Mouse (Mus musculus) heart, postnatal 0 days (tissue): ENCODE data around the gene Gm37240. TPM values are rescaled to one million over a fixed set of nuclear protein-coding genes. Genes with fewer than 3 reads are reported as not detected.
"Not testable (repeated sequence)": the region's sequence is repeated elsewhere in the genome, so short reads cannot be mapped to it uniquely, and the experiment has no call there.

Source experiments
- ATAC-seq: fragments of 200-750 bp; cut with Nextera tagmentation; 2 replicates; pipeline ENCODE4 v1.8.0; 2017; ENCODE audit warnings: low read depth, moderate number of reproducible peaks, moderate library complexity; ENCODE audit not compliant: insufficient read depth
- DNase-seq: peaks from one replicate; pipeline ENCODE4 v3.0.0-alpha.2; 2016; ENCODE audit warnings: low spot score
- H3K27ac ChIP-seq: fragments of 300-500 bp; sonication (generic); 2 replicates; pipeline ENCODE4 v1.5.1; 2014; ENCODE audit warnings: low read depth, mild to moderate bottlenecking
- H3K27me3 ChIP-seq: fragments of 300-500 bp; sonication (generic); 2 replicates; pipeline ENCODE4 v1.6.1; 2014; ENCODE audit warnings: low read length, mixed read lengths; ENCODE audit not compliant: control insufficient read depth, insufficient read depth
- H3K36me3 ChIP-seq: fragments of 300-500 bp; sonication (generic); replicated peaks from 2 replicates; pipeline ENCODE4 v1.6.1; 2014; ENCODE audit warnings: low read length, mixed read lengths; ENCODE audit not compliant: control insufficient read depth, insufficient read depth
- H3K4me1 ChIP-seq: fragments of 300-500 bp; sonication (generic); 2 replicates; pipeline ENCODE4 v1.6.1; 2014; ENCODE audit warnings: antibody characterized with exemption; ENCODE audit not compliant: control insufficient read depth, insufficient read depth
- H3K4me2 ChIP-seq: fragments of 300-500 bp; sonication (generic); 2 replicates; pipeline ENCODE4 v1.6.1; 2014; ENCODE audit warnings: low read depth, mild to moderate bottlenecking, low read length, moderate library complexity
- H3K4me3 ChIP-seq: fragments of 300-500 bp; sonication (generic); 2 replicates; pipeline ENCODE4 v1.5.1; 2014; ENCODE audit warnings: low read depth, low read length
- H3K9ac ChIP-seq: fragments of 300-500 bp; sonication (generic); replicated peaks from 2 replicates; pipeline ENCODE4 v1.6.1; 2014; ENCODE audit warnings: low read depth, low read length, mixed read lengths
- H3K9me3 ChIP-seq: fragments of 300-500 bp; sonication (generic); replicated peaks from 2 replicates; pipeline ENCODE4 v1.6.1; 2016; ENCODE audit warnings: low read length; ENCODE audit not compliant: control insufficient read depth
- CTCF ChIP-seq: IDR thresholded peaks from 2 replicates; pipeline ENCODE4 v1.5.1; 2016; ENCODE audit warnings: antibody characterized with exemption, control low read depth, low read depth
- EP300 ChIP-seq: IDR thresholded peaks from 2 replicates; pipeline ENCODE4 v1.6.1; 2016; ENCODE audit warnings: antibody characterized with exemption, low read depth
- WGBS: fragments of 180-500 bp; shearing (Covaris S2); extraction: QIAGEN DNeasy Blood & Tissue Kit; methylation state at CpG from one replicate; pipeline ENCODE4 v1.1.7; 2014; 5-methylcytosine and 5-hydroxymethylcytosine counted together
- polyA plus RNA-seq: library from polyadenylated mRNA; unstranded; fragments of >200 nt; fragmentation: Nextera tagmentation; extraction: Ambion mirVana; gene quantifications from 2 replicates; pipeline ENCODE4 v1.2.1, GENCODE M21; 2015
- total RNA-seq: library from RNA; depleted of rRNA; stranded (reverse); fragments of >200 nt; gene quantifications from 2 replicates; pipeline ENCODE4 v1.2.3, GENCODE M21; 2014; ENCODE audit warnings: low replicate concordance

The Gm37240 gene
- total and polyA plus RNA-seq, 2 experiments from 2014 or later, result 21.7 to 72.1 TPM

DNA sequence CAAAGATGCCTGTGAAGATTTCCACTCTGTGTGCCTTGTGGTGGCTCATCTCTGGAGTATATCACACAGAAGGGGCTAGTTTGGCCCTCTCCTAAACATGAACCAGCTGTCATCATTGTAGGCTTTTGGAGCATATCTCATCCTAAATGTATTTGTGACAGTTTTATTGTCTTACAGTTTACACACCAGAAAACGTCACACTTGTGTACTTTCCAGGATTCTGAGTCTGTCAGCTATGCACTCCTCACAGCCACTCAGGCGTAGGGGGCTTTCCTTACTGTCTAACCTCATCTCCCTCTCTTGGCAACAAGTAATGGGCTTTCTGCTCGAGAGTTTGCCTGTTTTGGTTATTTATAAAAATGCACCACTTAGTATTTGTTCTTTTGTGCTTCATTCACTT lies 1021.6 kb downstream of the Gm37240 start:
- Histone ChIP-seq H3K4me3 (no peak overlapping the region), H3K9me3 (no peaks in the 10 kb centered on the region), H3K36me3 (peaks cover 4% of the 10 kb centered on the region; the same call in 1 of the 2 replicates), H3K4me2 (no peak overlapping the region), H3K27me3 (no peaks in the 10 kb centered on the region), H3K27ac (no peak overlapping the region), H3K9ac (no peak overlapping the region), H3K4me1 (peaks cover 6% of the 10 kb centered on the region; the same call in 1 of the 2 replicates)
- DNase-seq (no peak), ATAC-seq (no peak)
- TF ChIP-seq EP300, result no peak
- TF ChIP-seq CTCF, result no peak
- 70% methylated on average over 3 of the region's 3 CpGs for WGBS

DNA sequence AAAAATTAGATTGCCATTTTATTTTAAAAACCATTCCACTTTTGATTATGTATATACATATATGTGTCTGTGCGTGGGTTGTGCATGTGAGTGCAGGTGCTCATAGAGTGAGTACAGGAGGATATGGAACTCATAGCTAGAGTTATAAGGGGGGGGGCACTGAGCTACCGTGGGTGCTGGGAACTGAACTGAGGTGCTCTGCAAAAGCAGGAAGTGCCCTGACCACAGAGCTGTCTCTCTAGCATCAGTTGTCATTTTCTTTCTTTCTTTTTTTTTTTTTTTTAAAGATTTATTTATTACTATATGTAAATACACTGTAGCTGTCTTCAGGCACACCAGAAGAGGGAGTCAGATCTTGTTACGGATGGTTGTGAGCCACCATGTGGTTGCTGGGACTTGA lies 1025.5 kb downstream of the Gm37240 start:
- H3K27me3 ChIP-seq, H3K9me3 ChIP-seq, H3K4me3 ChIP-seq, H3K4me1 ChIP-seq, H3K4me2 ChIP-seq, H3K27ac ChIP-seq, H3K36me3 ChIP-seq, ATAC-seq, DNase-seq, H3K9ac ChIP-seq: not testable (repeated sequence)
- WGBS, result 92% methylated on average over 3 of the region's 3 CpGs

DNA sequence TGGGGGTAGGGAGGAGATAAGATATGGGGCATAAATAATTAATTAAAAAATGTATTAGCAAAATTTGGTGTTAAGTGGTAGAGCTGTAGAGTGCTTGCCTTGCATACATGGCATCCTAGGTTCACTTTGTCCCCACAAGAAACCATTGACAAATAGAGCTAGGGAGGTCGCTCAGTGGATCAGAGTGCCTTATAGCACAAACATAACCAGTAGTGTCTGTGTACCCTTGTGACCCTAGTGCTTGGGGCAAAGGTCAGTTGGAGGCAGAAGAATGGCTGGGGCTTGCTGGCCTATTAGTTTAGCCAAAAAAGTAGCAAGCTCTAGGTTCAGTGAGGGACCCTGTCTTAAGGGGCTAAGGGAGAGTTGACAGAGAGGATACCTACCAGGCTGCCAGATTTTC lies 1026.6 kb downstream of the Gm37240 start:
- no peak overlapping the region for H3K4me3 ChIP-seq
- no peak overlapping the region for H3K9ac ChIP-seq
- WGBS, result 92% methylated on average over 1 of the region's 1 CpGs
- no peak for DNase-seq
- no peaks in the 10 kb centered on the region for H3K27me3 ChIP-seq
- no peak overlapping the region for H3K27ac ChIP-seq
- no peak for TF ChIP-seq CTCF
- no peak for TF ChIP-seq EP300
- no peak for ATAC-seq
- H3K4me2 ChIP-seq, result no peak overlapping the region
- no peaks in the 10 kb centered on the region for H3K4me1 ChIP-seq
- H3K9me3 ChIP-seq, result no peaks in the 10 kb centered on the region
- H3K36me3 ChIP-seq, result peaks cover 4% of the 10 kb centered on the region; the same call in 1 of the 2 replicates

DNA sequence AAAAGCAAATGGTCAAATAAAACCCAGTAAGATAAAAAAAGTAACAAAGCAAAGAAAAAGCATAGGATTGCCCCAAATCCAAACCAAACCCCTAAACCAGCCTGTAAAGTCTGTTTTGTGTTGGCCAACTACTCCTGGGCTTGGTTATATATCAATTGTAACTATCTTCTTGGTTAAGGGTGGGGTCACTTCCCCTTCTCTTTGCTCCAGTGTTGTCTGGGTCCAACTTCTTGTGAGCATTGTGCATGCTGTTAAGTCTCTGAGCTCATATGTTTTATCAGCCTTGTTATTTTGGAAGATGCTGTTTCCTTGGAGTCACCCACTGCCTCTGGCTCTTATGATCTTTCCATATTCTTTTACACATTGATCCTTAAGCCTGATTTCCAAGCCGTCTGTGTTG lies 1032.9 kb downstream of the Gm37240 start:
- Histone ChIP-seq H3K4me3 (no peak overlapping the region), H3K27me3 (no peaks in the 10 kb centered on the region)

DNA sequence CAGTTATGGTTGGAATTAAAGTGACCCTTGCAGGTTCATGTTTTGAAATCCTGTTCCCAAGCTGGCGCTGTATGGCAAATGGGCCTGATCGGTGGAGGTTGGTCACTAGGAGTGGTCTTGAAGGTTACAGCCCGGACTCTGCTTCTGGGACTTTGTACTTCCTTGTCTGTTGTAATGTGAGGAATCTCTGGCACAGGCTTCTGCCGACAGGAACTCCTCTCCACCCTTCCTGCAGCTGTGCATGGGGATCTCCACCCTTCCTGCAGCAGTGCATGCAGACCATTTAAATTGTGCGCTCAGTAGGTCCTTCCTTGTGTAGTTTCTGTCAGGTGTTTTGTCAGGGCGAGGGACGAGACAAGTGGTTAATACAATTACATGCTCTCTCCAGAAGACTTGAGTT lies 1034.4 kb downstream of the Gm37240 start:
- Histone ChIP-seq H3K9me3 (no peaks in the 10 kb centered on the region), H3K27me3 (no peaks in the 10 kb centered on the region), H3K36me3 (no peaks in the 10 kb centered on the region), H3K27ac (peak overlapping the region; percentile 84), H3K4me2 (peak overlapping the region; percentile 27; the same call in 1 of the 2 replicates), H3K9ac (no peak overlapping the region), H3K4me1 (peaks cover 29% of the 10 kb centered on the region), H3K4me3 (no peak overlapping the region)
- DNase-seq (peak; percentile 80), ATAC-seq (peak; percentile 78)
- TF ChIP-seq EP300, result peak; percentile 80
- TF ChIP-seq CTCF, result no peak
- WGBS, result 31% methylated on average over 7 of the region's 7 CpGs

More for the DNA sequence above, 1032.9 kb downstream of the Gm37240 start:
- Histone ChIP-seq H3K36me3 (no peaks in the 10 kb centered on the region), H3K4me2 (no peak overlapping the region), H3K27ac (no peak overlapping the region), H3K9ac (no peak overlapping the region), H3K4me1 (peaks cover 29% of the 10 kb centered on the region), H3K9me3 (no peaks in the 10 kb centered on the region)
- WGBS, result 87% methylated on average over 1 of the region's 1 CpGs
- TF ChIP-seq CTCF (no peak), EP300 (no peak)
- ATAC-seq (no peak), DNase-seq (no peak)

DNA sequence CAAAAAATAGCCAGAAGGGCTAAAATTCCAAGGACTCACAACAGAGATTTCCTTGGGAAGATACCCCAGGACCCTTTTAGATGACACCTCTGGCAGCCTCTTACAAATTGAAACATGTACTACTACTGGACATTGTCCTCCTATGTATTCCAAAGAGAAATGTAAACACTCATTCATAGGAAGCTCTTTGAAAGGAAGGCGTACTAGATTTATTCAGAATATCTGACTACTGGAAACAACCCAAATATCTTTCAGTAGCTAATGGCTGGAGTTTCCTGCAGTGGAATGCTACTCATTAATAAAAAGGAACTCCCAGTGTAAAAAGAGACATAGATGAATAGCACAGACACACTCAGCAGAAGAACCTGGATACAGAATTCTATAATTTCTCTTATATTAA lies 1035.5 kb downstream of the Gm37240 start:
- Histone ChIP-seq H3K27me3 (no peaks in the 10 kb centered on the region), H3K9me3 (no peaks in the 10 kb centered on the region), H3K27ac (peak overlapping the region; percentile 64), H3K4me2 (no peak overlapping the region), H3K9ac (no peak overlapping the region), H3K4me3 (no peak overlapping the region), H3K4me1 (peaks cover 35% of the 10 kb centered on the region), H3K36me3 (no peaks in the 10 kb centered on the region)
- no peak for ATAC-seq
- WGBS, result 14% methylated on average over 1 of the region's 1 CpGs
- TF ChIP-seq EP300 (no peak), CTCF (no peak)
- peak; percentile 20 for DNase-seq
